Mouse (Mus musculus) testis, adult 2 months (tissue): Measurements from ENCODE around the gene Pola2.

Experiments
- CTCF ChIP-seq: fragments of 200-500 bp; IDR thresholded peaks from 2 replicates; pipeline ENCODE4 v1.5.1; 2012; ENCODE audit warnings: low read depth, mild to moderate bottlenecking, inconsistent platforms, low read length, moderate library complexity; ENCODE audit not compliant: control insufficient read depth, insufficient read depth, insufficient replicate concordance
- POLR2A ChIP-seq: fragments of 200-500 bp; IDR thresholded peaks from 2 replicates; pipeline ENCODE4 v1.6.1; 2012; ENCODE audit warnings: low read depth, mild to moderate bottlenecking, inconsistent platforms, low read length, moderate library complexity; ENCODE audit not compliant: control insufficient read depth

- TF ChIP-seq CTCF: no peak
- TF ChIP-seq POLR2A: no peak
Observed at GRCm38 (mm10) chr19:5954031-5954710, 9.8 kb downstream of the Pola2 start.
